Mouse (Mus musculus): ENCODE data around the gene Stam. TPM values are rescaled to one million over a fixed set of nuclear protein-coding genes. Genes with fewer than 3 reads are reported as not detected.

Stam gene
- 83.0 and 86.8 TPM in 2 replicates for polyA plus RNA-seq (2014; fragmentation: Nextera tagmentation; extraction: Ambion mirVana)

GRCm38 (mm10) chr2:14073362-14074220 is at the start of gene Stam:
Stam (plus strand) TSS chr2:14074098.
- H3K4me3 ChIP-seq (ENCODE audit: low read depth, low read length) = peak within 1 kb of the TSS; percentile 71
- H3K9me3 ChIP-seq (ENCODE audit: control insufficient read depth, low read length) = no peaks in the 10 kb centered on the region
- peak; percentile 94 for DNase-seq (ENCODE audit: low spot score)
- under 1% methylated on average over 42 of the region's 50 CpGs for WGBS
- H3K4me2 ChIP-seq (ENCODE audit: low read depth, severe bottlenecking) = peak within 1 kb of the TSS; percentile 72
- 0 out of 2 replicates have a peak, but pooled peaks cover 12% of the 10 kb centered on the region for H3K4me1 ChIP-seq (ENCODE audit: control insufficient read depth, insufficient read depth, low read length)
- H3K27me3 ChIP-seq (ENCODE audit: control insufficient read depth, insufficient read depth, low read length) = no peaks in the 10 kb centered on the region
- H3K9ac ChIP-seq (ENCODE audit: low read length) = peak within 1 kb of the TSS; percentile 85
- peak; percentile 97 for ATAC-seq (ENCODE audit: insufficient number of reproducible peaks, low FRiP score, low TSS enrichment, low read depth)
- H3K27ac ChIP-seq (replicated peaks; ENCODE audit: low read depth, low read length) = peak within 1 kb of the TSS; percentile 84
- no peaks in the 10 kb centered on the region for H3K36me3 ChIP-seq (ENCODE audit: control insufficient read depth, insufficient read depth, low read length)

- WGBS = 99% methylated on average over 2 of the region's 2 CpGs
- H3K4me2 ChIP-seq (ENCODE audit: low read depth, severe bottlenecking) = no peak overlapping the region
- H3K27ac ChIP-seq (replicated peaks; ENCODE audit: low read depth, low read length) = no peak overlapping the region
- DNase-seq (ENCODE audit: low spot score) (no peak), ATAC-seq (ENCODE audit: insufficient number of reproducible peaks, low FRiP score, low TSS enrichment, low read depth) (no peak)
- H3K4me1 ChIP-seq (ENCODE audit: control insufficient read depth, insufficient read depth, low read length) = no peaks in the 10 kb centered on the region
- H3K9ac ChIP-seq (ENCODE audit: low read length) = no peak overlapping the region
- H3K27me3 ChIP-seq (ENCODE audit: control insufficient read depth, insufficient read depth, low read length) = no peaks in the 10 kb centered on the region
- no peaks in the 10 kb centered on the region for H3K9me3 ChIP-seq (ENCODE audit: control insufficient read depth, low read length)
- no peak overlapping the region for H3K4me3 ChIP-seq (ENCODE audit: low read depth, low read length)
- no peaks in the 10 kb centered on the region for H3K36me3 ChIP-seq (ENCODE audit: control insufficient read depth, insufficient read depth, low read length)
Observed at GRCm38 (mm10) chr2:14041249-14041648, 32.6 kb upstream of the Stam start.

DNA sequence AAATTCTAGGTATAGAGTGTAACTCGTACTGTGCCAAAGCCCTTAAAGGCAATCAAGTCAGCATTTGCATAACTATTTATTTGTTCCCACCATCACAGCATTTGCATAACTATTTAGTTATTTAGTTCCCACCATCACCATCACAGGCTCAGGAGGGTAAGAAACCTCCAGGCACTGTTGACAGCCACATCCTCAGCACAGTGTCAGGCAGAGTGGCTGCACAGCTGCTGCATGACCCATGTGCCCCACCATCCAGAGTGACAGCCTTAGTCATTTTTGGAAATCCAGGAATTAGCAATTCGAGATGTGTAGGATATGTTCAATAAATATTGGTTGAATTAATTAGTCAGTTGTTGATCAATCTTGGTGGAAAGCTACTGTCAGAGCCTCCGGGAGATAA is 30.9 kb upstream of the Stam start:
- 78% methylated on average over 3 of the region's 3 CpGs for WGBS
- Histone ChIP-seq H3K4me2 (ENCODE audit: low read depth, severe bottlenecking) (no peak overlapping the region), H3K27ac (replicated peaks; ENCODE audit: low read depth, low read length) (no peak overlapping the region), H3K36me3 (ENCODE audit: control insufficient read depth, insufficient read depth, low read length) (no peaks in the 10 kb centered on the region), H3K4me3 (ENCODE audit: low read depth, low read length) (no peak overlapping the region), H3K9ac (ENCODE audit: low read length) (no peak overlapping the region), H3K9me3 (ENCODE audit: control insufficient read depth, low read length) (no peaks in the 10 kb centered on the region), H3K4me1 (ENCODE audit: control insufficient read depth, insufficient read depth, low read length) (no peaks in the 10 kb centered on the region), H3K27me3 (ENCODE audit: control insufficient read depth, insufficient read depth, low read length) (no peaks in the 10 kb centered on the region)
- DNase-seq (ENCODE audit: low spot score) = no peak
- ATAC-seq (ENCODE audit: insufficient number of reproducible peaks, low FRiP score, low TSS enrichment, low read depth) = no peak

GRCm38 (mm10) chr2:14043577-14044170 is 30.2 kb upstream of the Stam start:
- Histone ChIP-seq H3K27ac (replicated peaks; ENCODE audit: low read depth, low read length) (no peak overlapping the region), H3K27me3 (ENCODE audit: control insufficient read depth, insufficient read depth, low read length) (no peaks in the 10 kb centered on the region), H3K4me2 (ENCODE audit: low read depth, severe bottlenecking) (no peak overlapping the region), H3K9me3 (ENCODE audit: control insufficient read depth, low read length) (no peaks in the 10 kb centered on the region), H3K4me1 (ENCODE audit: control insufficient read depth, insufficient read depth, low read length) (no peaks in the 10 kb centered on the region), H3K9ac (ENCODE audit: low read length) (no peak overlapping the region), H3K4me3 (ENCODE audit: low read depth, low read length) (no peak overlapping the region), H3K36me3 (ENCODE audit: control insufficient read depth, insufficient read depth, low read length) (no peaks in the 10 kb centered on the region)
- ATAC-seq (ENCODE audit: insufficient number of reproducible peaks, low FRiP score, low TSS enrichment, low read depth) (no peak), DNase-seq (ENCODE audit: low spot score) (no peak)
- 57% methylated on average over 9 of the region's 9 CpGs for WGBS

- ATAC-seq (ENCODE audit: insufficient number of reproducible peaks, low FRiP score, low TSS enrichment, low read depth) = no peak; the same call in 1 of the 2 replicates
- no peak overlapping the region for H3K9ac ChIP-seq (ENCODE audit: low read length)
- no peaks in the 10 kb centered on the region for H3K36me3 ChIP-seq (ENCODE audit: control insufficient read depth, insufficient read depth, low read length)
- H3K4me1 ChIP-seq (ENCODE audit: control insufficient read depth, insufficient read depth, low read length) = no peaks in the 10 kb centered on the region
- no peak overlapping the region for H3K27ac ChIP-seq (replicated peaks; ENCODE audit: low read depth, low read length)
- H3K4me3 ChIP-seq (ENCODE audit: low read depth, low read length) = no peak overlapping the region
- peak; percentile 79 for DNase-seq (ENCODE audit: low spot score)
- no peak overlapping the region for H3K4me2 ChIP-seq (ENCODE audit: low read depth, severe bottlenecking)
- H3K9me3 ChIP-seq (ENCODE audit: control insufficient read depth, low read length) = no peaks in the 10 kb centered on the region
- no peaks in the 10 kb centered on the region for H3K27me3 ChIP-seq (ENCODE audit: control insufficient read depth, insufficient read depth, low read length)
Observed at GRCm38 (mm10) chr2:14048381-14048780, 25.5 kb upstream of the Stam start.

DNA sequence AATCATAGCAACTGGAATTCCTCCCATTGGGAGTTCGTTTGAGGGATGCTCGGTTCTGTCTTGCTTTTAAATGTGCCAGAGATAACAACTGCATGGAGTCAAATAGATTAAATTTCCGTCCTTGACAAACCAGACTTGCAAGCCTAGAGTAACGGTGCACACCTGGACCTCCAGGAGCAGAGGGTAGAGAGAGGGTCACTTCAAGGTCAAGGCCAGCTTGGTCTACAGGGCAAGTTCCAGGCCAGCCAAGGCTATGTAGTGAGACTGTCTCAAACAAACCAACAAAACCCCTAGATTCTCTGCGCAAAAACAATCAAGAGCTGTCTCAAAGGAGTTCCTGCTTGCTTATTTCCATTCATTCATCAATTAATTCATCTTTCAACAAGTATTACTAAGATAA is 25.1 kb upstream of the Stam start:
- WGBS = 73% methylated on average over 5 of the region's 5 CpGs
- H3K9ac ChIP-seq (ENCODE audit: low read length) = no peak overlapping the region

DNA sequence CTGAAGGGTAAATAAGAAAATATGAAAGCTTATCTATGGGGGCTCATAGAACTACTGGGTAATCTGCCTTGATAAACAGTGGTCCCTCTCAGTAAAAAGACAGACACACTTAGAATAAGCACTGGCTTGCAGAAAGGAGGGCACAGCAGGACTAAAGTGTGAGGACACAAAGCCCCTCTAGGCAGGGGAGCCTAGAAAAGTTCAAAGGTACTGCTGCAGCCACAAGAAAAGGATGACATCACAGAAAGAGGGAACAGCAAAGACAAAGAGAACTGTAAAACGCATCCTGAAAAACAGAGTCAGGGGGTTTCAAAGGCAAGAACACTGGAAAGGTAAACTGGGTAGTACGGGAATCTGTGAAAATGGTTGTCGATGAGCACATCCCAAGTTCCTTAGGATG is 20.3 kb upstream of the Stam start:
- ATAC-seq (ENCODE audit: insufficient number of reproducible peaks, low FRiP score, low TSS enrichment, low read depth) = no peak
- H3K4me1 ChIP-seq (ENCODE audit: control insufficient read depth, insufficient read depth, low read length) = no peaks in the 10 kb centered on the region
- WGBS = 68% methylated on average over 3 of the region's 3 CpGs

More for the DNA sequence above, 25.1 kb upstream of the Stam start:
- H3K9me3 ChIP-seq (ENCODE audit: control insufficient read depth, low read length) = no peaks in the 10 kb centered on the region
- no peaks in the 10 kb centered on the region for H3K4me1 ChIP-seq (ENCODE audit: control insufficient read depth, insufficient read depth, low read length)
- H3K27ac ChIP-seq (replicated peaks; ENCODE audit: low read depth, low read length) = no peak overlapping the region
- H3K4me3 ChIP-seq (ENCODE audit: low read depth, low read length) = no peak overlapping the region
- no peaks in the 10 kb centered on the region for H3K27me3 ChIP-seq (ENCODE audit: control insufficient read depth, insufficient read depth, low read length)
- ATAC-seq (ENCODE audit: insufficient number of reproducible peaks, low FRiP score, low TSS enrichment, low read depth) (no peak; the same call in 1 of the 2 replicates), DNase-seq (ENCODE audit: low spot score) (no peak)
- no peak overlapping the region for H3K4me2 ChIP-seq (ENCODE audit: low read depth, severe bottlenecking)
- H3K36me3 ChIP-seq (ENCODE audit: control insufficient read depth, insufficient read depth, low read length) = no peaks in the 10 kb centered on the region

GRCm38 (mm10) chr2:14054163-14054562 is 19.7 kb upstream of the Stam start:
- Histone ChIP-seq H3K9ac (ENCODE audit: low read length) (no peak overlapping the region), H3K36me3 (ENCODE audit: control insufficient read depth, insufficient read depth, low read length) (no peaks in the 10 kb centered on the region), H3K9me3 (ENCODE audit: control insufficient read depth, low read length) (no peaks in the 10 kb centered on the region), H3K4me1 (ENCODE audit: control insufficient read depth, insufficient read depth, low read length) (no peaks in the 10 kb centered on the region), H3K27me3 (ENCODE audit: control insufficient read depth, insufficient read depth, low read length) (no peaks in the 10 kb centered on the region), H3K27ac (replicated peaks; ENCODE audit: low read depth, low read length) (no peak overlapping the region), H3K4me3 (ENCODE audit: low read depth, low read length) (no peak overlapping the region), H3K4me2 (ENCODE audit: low read depth, severe bottlenecking) (no peak overlapping the region)
- DNase-seq (ENCODE audit: low spot score) (no peak), ATAC-seq (ENCODE audit: insufficient number of reproducible peaks, low FRiP score, low TSS enrichment, low read depth) (no peak)
- 53% methylated on average over 3 of the region's 3 CpGs for WGBS

More for the DNA sequence above, 20.3 kb upstream of the Stam start:
- DNase-seq (ENCODE audit: low spot score) = no peak
- no peaks in the 10 kb centered on the region for H3K9me3 ChIP-seq (ENCODE audit: control insufficient read depth, low read length)
- no peak overlapping the region for H3K4me3 ChIP-seq (ENCODE audit: low read depth, low read length)
- no peak overlapping the region for H3K27ac ChIP-seq (replicated peaks; ENCODE audit: low read depth, low read length)
- no peak overlapping the region for H3K4me2 ChIP-seq (ENCODE audit: low read depth, severe bottlenecking)
- no peaks in the 10 kb centered on the region for H3K36me3 ChIP-seq (ENCODE audit: control insufficient read depth, insufficient read depth, low read length)
- no peak overlapping the region for H3K9ac ChIP-seq (ENCODE audit: low read length)
- H3K27me3 ChIP-seq (ENCODE audit: control insufficient read depth, insufficient read depth, low read length) = no peaks in the 10 kb centered on the region
